Mouse (Mus musculus): ENCODE results near the gene Adgrf1. TPM values are rescaled to one million over a fixed set of nuclear protein-coding genes. Genes with fewer than 3 reads are reported as not detected.
A peak's percentile ranks its signal among the peaks of the same experiment; 100 is the strongest.

Gene Adgrf1
- polyA plus RNA-seq (2014; fragmentation: Nextera tagmentation; extraction: Ambion mirVana) = not detected in 2 replicates

DNA sequence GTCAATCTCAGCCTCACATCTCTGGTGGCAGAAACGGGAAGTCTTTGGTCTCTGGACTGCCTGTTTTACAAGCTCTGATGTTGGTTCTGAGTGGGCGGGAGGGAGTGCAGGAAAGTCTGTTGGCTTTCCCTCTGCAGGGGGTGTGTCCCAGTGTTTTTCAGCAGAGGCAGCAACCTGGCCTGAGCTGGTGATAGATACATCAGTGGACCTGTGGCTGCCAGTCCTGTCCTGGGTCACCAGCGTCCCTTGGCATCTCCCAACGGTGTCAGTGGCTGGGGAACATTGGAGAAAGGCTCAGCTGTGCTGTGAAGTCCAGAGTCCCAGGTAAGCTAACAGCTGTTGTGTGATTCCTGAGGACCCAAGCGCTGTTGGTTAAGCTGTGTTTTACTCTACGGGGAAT is at the start of gene Adgrf1:
Adgrf1 (plus strand) TSS at position 169 of the 400 bp plus-strand sequence.
- ATAC-seq (ENCODE audit: low FRiP score, low TSS enrichment) (no peak), DNase-seq (no peak)
- H3K36me3 ChIP-seq (ENCODE audit: control insufficient read depth, insufficient read depth, low read length) = no peaks in the 10 kb centered on the region
- no peak within 1 kb of the TSS for H3K9ac ChIP-seq (replicated peaks; ENCODE audit: low read length)
- WGBS = 82% methylated on average over 6 of the region's 6 CpGs
- no peak within 1 kb of the TSS for H3K27ac ChIP-seq (replicated peaks; ENCODE audit: low read depth, low read length)
- no peak within 1 kb of the TSS for H3K4me2 ChIP-seq (ENCODE audit: low read length)
- H3K4me3 ChIP-seq (replicated peaks; ENCODE audit: low read depth, low read length) = no peak within 1 kb of the TSS
- no peaks in the 10 kb centered on the region for H3K4me1 ChIP-seq (ENCODE audit: control insufficient read depth, insufficient read depth, low read length)
- H3K27me3 ChIP-seq (ENCODE audit: control insufficient read depth, insufficient read depth, low read length) = no peaks in the 10 kb centered on the region
- H3K9me3 ChIP-seq (ENCODE audit: control insufficient read depth, low read length) = peaks cover 4% of the 10 kb centered on the region; the same call in 1 of the 2 replicates

DNA sequence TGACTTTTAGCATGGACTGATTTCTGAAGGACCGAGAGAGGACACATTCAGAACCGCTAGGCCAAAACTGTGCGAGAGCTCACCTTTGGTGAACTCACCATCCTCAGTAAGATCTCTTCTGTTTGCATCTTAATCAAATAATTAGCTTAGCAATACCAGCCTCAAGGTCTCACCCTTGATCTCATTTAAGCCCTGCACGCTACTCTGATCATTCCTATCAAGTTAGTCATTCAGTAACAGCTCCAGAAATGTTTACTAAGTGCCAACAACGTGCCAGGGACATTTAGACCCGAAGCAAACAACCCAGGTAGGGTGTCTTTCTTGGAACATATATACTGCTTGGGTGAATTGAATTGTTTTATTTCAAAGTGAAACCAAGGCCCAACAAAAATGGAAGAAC is 44.0 kb upstream of the Adgrf1 start:
- no peaks in the 10 kb centered on the region for H3K36me3 ChIP-seq (ENCODE audit: control insufficient read depth, insufficient read depth, low read length)
- no peaks in the 10 kb centered on the region for H3K27me3 ChIP-seq (ENCODE audit: control insufficient read depth, insufficient read depth, low read length)
- no peak for DNase-seq
- no peak overlapping the region for H3K9ac ChIP-seq (replicated peaks; ENCODE audit: low read length)
- no peaks in the 10 kb centered on the region for H3K4me1 ChIP-seq (ENCODE audit: control insufficient read depth, insufficient read depth, low read length)
- ATAC-seq (ENCODE audit: low FRiP score, low TSS enrichment) = no peak
- H3K4me3 ChIP-seq (replicated peaks; ENCODE audit: low read depth, low read length) = no peak overlapping the region
- no peaks in the 10 kb centered on the region for H3K9me3 ChIP-seq (ENCODE audit: control insufficient read depth, low read length)
- H3K27ac ChIP-seq (replicated peaks; ENCODE audit: low read depth, low read length) = no peak overlapping the region
- no peak overlapping the region for H3K4me2 ChIP-seq (ENCODE audit: low read length)
- 87% methylated on average over 6 of the region's 6 CpGs for WGBS

DNA sequence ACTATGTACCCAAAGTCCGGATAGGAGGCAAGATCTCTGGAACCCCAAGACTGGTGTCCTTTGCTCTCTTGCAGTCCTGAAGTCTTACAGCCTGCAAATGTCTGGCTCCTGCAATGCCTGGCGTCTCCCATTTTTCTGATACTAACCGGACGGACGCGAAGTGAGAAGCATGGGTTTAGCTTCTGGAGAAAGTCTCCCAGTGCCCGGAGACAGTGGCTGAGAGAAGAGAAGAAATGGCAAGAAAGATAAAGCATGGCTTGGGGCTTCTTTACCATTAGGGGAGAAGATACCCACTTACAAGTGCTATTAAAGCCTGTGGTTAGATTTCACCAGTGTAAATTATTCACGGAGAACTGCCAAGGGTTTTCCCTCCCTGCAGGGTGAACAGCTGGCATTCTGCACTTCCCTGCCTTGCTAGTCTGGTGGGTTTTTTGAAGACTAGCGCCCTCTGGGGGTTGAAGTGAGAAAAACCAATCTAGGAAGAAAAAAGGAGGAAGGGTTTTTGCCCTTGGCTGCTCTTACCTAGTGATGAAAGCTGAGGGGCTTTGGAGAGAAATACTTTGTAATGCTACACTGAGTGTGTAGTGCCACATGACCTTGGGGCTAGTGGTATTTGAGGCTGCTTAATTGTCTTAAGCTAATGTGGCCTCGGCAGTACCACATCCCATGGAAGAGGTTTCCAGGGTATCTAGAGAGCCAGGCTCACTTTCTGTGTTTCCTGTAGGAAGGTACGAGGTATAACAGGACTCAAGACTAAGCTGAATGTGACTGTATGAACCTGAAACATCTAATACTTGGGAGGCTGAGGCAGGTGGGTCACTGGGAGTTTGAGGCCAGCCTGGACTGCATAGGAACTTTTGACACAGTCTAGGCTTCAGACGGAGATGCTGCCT is 40.3 kb upstream of the Adgrf1 start:
- WGBS = 49% methylated on average over 12 of the region's 12 CpGs
- no peaks in the 10 kb centered on the region for H3K36me3 ChIP-seq (ENCODE audit: control insufficient read depth, insufficient read depth, low read length)
- H3K4me3 ChIP-seq (replicated peaks; ENCODE audit: low read depth, low read length) = no peak overlapping the region

DNA sequence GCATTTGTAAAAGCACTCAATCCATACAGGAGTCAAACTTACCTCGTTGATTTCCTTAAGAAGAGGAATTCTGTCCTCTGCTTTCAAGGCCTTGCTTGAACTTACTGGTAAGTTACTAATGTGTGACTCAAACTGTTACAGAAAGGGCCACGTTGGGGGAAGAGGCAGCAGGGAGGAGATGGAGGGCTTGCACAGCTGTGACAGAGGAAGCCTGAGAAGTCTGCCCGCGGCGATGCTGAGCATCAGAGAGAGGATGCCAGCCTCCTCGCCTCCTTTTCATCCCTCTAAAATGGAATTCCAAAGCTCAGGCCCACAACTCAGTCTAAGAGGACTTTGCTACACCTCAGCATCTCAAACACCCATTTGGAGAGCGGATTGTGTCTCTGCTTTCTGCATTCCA is 39.3 kb upstream of the Adgrf1 start:
- no peak for DNase-seq
- ATAC-seq (ENCODE audit: low FRiP score, low TSS enrichment) = no peak
- H3K36me3 ChIP-seq (ENCODE audit: control insufficient read depth, insufficient read depth, low read length) = no peaks in the 10 kb centered on the region
- no peak overlapping the region for H3K9ac ChIP-seq (replicated peaks; ENCODE audit: low read length)
- H3K27ac ChIP-seq (replicated peaks; ENCODE audit: low read depth, low read length) = no peak overlapping the region
- H3K9me3 ChIP-seq (ENCODE audit: control insufficient read depth, low read length) = no peaks in the 10 kb centered on the region
- H3K27me3 ChIP-seq (ENCODE audit: control insufficient read depth, insufficient read depth, low read length) = no peaks in the 10 kb centered on the region
- no peak overlapping the region for H3K4me2 ChIP-seq (ENCODE audit: low read length)
- no peak overlapping the region for H3K4me3 ChIP-seq (replicated peaks; ENCODE audit: low read depth, low read length)
- WGBS = 81% methylated on average over 7 of the region's 7 CpGs
- H3K4me1 ChIP-seq (ENCODE audit: control insufficient read depth, insufficient read depth, low read length) = no peaks in the 10 kb centered on the region

More for the DNA sequence above, 40.3 kb upstream of the Adgrf1 start:
- H3K27ac ChIP-seq (replicated peaks; ENCODE audit: low read depth, low read length) = no peak overlapping the region
- peak overlapping the region; percentile 31 for H3K4me2 ChIP-seq (ENCODE audit: low read length)
- no peaks in the 10 kb centered on the region for H3K9me3 ChIP-seq (ENCODE audit: control insufficient read depth, low read length)
- 0 out of 2 replicates have a peak overlapping the region, but pooled peaks have one; percentile 1 for H3K9ac ChIP-seq (replicated peaks; ENCODE audit: low read length)
- peak; percentile 91 for DNase-seq
- H3K4me1 ChIP-seq (ENCODE audit: control insufficient read depth, insufficient read depth, low read length) = no peaks in the 10 kb centered on the region
- H3K27me3 ChIP-seq (ENCODE audit: control insufficient read depth, insufficient read depth, low read length) = no peaks in the 10 kb centered on the region
- ATAC-seq (ENCODE audit: low FRiP score, low TSS enrichment) = peak; percentile 80

DNA sequence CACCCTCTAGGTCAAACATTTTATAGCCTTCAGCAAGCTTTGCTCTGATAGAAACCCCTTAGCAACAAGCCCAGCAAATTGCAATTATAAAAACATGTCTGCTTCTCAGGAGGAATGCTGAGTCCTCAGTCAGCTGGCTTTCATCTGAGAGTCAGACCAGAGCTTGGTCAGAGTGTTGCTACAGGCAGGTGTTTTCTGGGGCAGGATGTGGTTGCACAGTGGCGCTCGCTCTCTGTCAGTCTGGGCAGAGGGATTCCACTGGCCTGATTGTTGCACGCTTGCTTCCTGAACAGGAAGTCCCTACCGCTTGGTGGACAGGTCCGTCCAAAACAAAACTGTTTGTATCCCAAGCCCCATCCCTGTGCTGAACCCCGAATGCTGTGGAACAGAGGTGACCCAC is 37.4 kb upstream of the Adgrf1 start:
- no peak overlapping the region for H3K27ac ChIP-seq (replicated peaks; ENCODE audit: low read depth, low read length)
- H3K9me3 ChIP-seq (ENCODE audit: control insufficient read depth, low read length) = no peaks in the 10 kb centered on the region
- ATAC-seq (ENCODE audit: low FRiP score, low TSS enrichment) (no peak), DNase-seq (no peak)
- no peak overlapping the region for H3K4me3 ChIP-seq (replicated peaks; ENCODE audit: low read depth, low read length)
- no peaks in the 10 kb centered on the region for H3K27me3 ChIP-seq (ENCODE audit: control insufficient read depth, insufficient read depth, low read length)
- no peaks in the 10 kb centered on the region for H3K4me1 ChIP-seq (ENCODE audit: control insufficient read depth, insufficient read depth, low read length)
- no peak overlapping the region for H3K4me2 ChIP-seq (ENCODE audit: low read length)
- H3K9ac ChIP-seq (replicated peaks; ENCODE audit: low read length) = no peak overlapping the region
- 81% methylated on average over 6 of the region's 6 CpGs for WGBS
- no peaks in the 10 kb centered on the region for H3K36me3 ChIP-seq (ENCODE audit: control insufficient read depth, insufficient read depth, low read length)

DNA sequence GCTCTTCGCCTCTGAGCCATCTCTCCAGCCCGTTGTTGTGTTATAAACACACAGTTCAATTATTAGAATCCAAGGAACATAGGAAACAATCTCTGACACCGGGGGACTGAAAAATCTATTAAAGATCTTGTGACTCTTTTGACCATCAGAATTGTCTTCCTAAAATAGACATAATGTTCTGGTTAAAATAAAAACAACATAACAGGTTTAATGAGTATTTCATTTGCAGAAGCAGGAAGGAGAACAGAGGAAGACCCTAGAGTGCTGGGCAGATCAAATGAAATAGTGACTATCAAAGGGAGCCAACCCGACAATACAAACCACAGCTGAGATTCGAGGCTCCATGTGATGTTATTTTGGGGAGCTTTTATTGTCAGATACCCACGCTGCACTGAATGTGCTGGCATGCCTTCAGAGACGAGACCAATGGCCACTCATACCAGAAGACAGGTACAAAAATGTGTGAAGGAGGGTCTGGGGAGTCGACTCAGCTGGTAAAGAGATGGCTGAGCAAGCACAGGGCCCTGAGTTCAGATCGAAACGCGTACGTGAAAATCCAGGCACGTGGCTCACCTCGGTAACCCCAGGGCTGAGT is 33.4 kb upstream of the Adgrf1 start:
- DNase-seq = no peak
- Histone ChIP-seq H3K4me1 (ENCODE audit: control insufficient read depth, insufficient read depth, low read length) (no peaks in the 10 kb centered on the region), H3K4me3 (replicated peaks; ENCODE audit: low read depth, low read length) (no peak overlapping the region), H3K36me3 (ENCODE audit: control insufficient read depth, insufficient read depth, low read length) (no peaks in the 10 kb centered on the region), H3K9me3 (ENCODE audit: control insufficient read depth, low read length) (no peaks in the 10 kb centered on the region), H3K4me2 (ENCODE audit: low read length) (no peak overlapping the region), H3K9ac (replicated peaks; ENCODE audit: low read length) (no peak overlapping the region), H3K27ac (replicated peaks; ENCODE audit: low read depth, low read length) (no peak overlapping the region), H3K27me3 (ENCODE audit: control insufficient read depth, insufficient read depth, low read length) (no peaks in the 10 kb centered on the region)
- 87% methylated on average over 14 of the region's 14 CpGs for WGBS
- ATAC-seq (ENCODE audit: low FRiP score, low TSS enrichment) = no peak

DNA sequence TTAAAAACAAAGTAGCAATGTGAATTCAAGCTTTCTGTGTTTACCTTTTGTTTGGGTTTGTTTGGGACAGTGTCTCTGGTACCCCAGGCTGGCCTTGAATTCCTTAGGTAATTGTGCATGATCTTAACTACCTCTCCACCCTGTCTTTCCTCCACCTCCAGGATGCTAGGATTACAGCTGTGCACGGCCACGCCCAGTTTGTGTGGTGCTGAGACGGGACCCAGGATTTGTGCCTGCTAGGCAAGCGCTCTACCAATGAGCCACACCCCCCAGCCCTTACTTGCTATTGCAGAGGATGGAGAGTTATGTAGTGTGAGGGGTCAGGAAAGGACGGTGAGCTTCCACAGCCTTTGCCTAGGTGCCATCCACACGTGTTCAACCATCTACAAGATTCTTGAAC is 31.1 kb upstream of the Adgrf1 start:
- H3K27ac ChIP-seq (replicated peaks; ENCODE audit: low read depth, low read length) = no peak overlapping the region
- DNase-seq = no peak
- no peaks in the 10 kb centered on the region for H3K27me3 ChIP-seq (ENCODE audit: control insufficient read depth, insufficient read depth, low read length)
- no peaks in the 10 kb centered on the region for H3K4me1 ChIP-seq (ENCODE audit: control insufficient read depth, insufficient read depth, low read length)
- H3K9me3 ChIP-seq (ENCODE audit: control insufficient read depth, low read length) = no peaks in the 10 kb centered on the region
- 81% methylated on average over 6 of the region's 6 CpGs for WGBS
- H3K9ac ChIP-seq (replicated peaks; ENCODE audit: low read length) = no peak overlapping the region
- H3K4me2 ChIP-seq (ENCODE audit: low read length) = no peak overlapping the region
- ATAC-seq (ENCODE audit: low FRiP score, low TSS enrichment) = no peak
- H3K36me3 ChIP-seq (ENCODE audit: control insufficient read depth, insufficient read depth, low read length) = no peaks in the 10 kb centered on the region
- H3K4me3 ChIP-seq (replicated peaks; ENCODE audit: low read depth, low read length) = no peak overlapping the region

DNA sequence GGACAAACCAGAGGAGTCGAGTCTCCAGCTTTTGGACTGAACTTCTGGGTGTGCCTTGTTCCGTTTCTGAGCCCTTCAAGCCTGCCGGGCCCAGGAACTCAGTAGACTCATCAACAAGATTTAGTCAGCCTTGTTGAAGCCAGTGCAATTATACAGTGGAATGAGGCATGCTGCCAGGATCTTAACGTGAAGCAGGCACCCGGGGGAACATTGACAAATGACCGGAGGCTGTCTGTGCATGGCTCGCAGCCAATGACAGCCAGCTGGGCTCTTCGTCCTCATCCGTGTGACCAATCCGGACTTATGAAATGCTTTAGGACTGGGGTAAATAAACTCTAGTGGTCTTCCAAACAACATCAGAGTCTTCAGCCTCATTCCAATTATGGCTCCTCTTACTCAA is 29.0 kb upstream of the Adgrf1 start:
- H3K27me3 ChIP-seq (ENCODE audit: control insufficient read depth, insufficient read depth, low read length) = no peaks in the 10 kb centered on the region
- WGBS = 59% methylated on average over 10 of the region's 10 CpGs
- no peak overlapping the region for H3K4me3 ChIP-seq (replicated peaks; ENCODE audit: low read depth, low read length)
- no peak overlapping the region for H3K9ac ChIP-seq (replicated peaks; ENCODE audit: low read length)
- DNase-seq = peak; percentile 75
- ATAC-seq (ENCODE audit: low FRiP score, low TSS enrichment) = no peak; the same call in 1 of the 2 replicates
- H3K27ac ChIP-seq (replicated peaks; ENCODE audit: low read depth, low read length) = no peak overlapping the region
- no peaks in the 10 kb centered on the region for H3K4me1 ChIP-seq (ENCODE audit: control insufficient read depth, insufficient read depth, low read length)
- no peaks in the 10 kb centered on the region for H3K9me3 ChIP-seq (ENCODE audit: control insufficient read depth, low read length)
- H3K36me3 ChIP-seq (ENCODE audit: control insufficient read depth, insufficient read depth, low read length) = no peaks in the 10 kb centered on the region
- no peak overlapping the region for H3K4me2 ChIP-seq (ENCODE audit: low read length)

DNA sequence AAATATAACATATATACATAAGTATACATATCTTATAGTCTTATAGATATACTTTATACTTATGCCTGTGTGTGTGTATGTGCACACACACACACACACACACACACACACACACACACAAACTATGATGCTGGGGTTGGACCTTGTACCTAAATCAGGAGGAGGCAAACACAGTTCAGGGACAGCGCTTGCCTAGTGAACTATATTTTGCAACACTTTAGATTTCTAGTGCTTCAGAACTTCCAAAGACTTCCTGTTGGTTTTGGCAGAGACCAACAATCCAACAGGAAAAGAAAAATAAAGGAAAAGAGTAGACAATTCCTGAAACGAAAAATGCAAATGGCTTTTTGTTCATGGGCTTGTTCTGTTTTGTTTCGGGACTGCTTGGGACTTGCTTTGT is 27.5 kb upstream of the Adgrf1 start:
- DNase-seq (no peak), ATAC-seq (ENCODE audit: low FRiP score, low TSS enrichment) (no peak)
- no peak overlapping the region for H3K4me2 ChIP-seq (ENCODE audit: low read length)
- H3K4me1 ChIP-seq (ENCODE audit: control insufficient read depth, insufficient read depth, low read length) = no peaks in the 10 kb centered on the region
- H3K27ac ChIP-seq (replicated peaks; ENCODE audit: low read depth, low read length) = no peak overlapping the region
- WGBS = 81% methylated on average over 3 of the region's 3 CpGs
- no peak overlapping the region for H3K9ac ChIP-seq (replicated peaks; ENCODE audit: low read length)
- no peaks in the 10 kb centered on the region for H3K36me3 ChIP-seq (ENCODE audit: control insufficient read depth, insufficient read depth, low read length)
- H3K27me3 ChIP-seq (ENCODE audit: control insufficient read depth, insufficient read depth, low read length) = no peaks in the 10 kb centered on the region
- no peaks in the 10 kb centered on the region for H3K9me3 ChIP-seq (ENCODE audit: control insufficient read depth, low read length)
- H3K4me3 ChIP-seq (replicated peaks; ENCODE audit: low read depth, low read length) = no peak overlapping the region

All from midbrain, embryonic 14.5 days (tissue).